Mouse (Mus musculus) central nervous system, embryonic 14 days (tissue): Measurements from ENCODE around the gene Pgrmc2. TPM values are rescaled to one million over a fixed set of nuclear protein-coding genes. Genes with fewer than 3 reads are reported as not detected.

Source experiments
- polyA plus RNA-seq: library from polyadenylated mRNA; depleted of rRNA; stranded (reverse); fragments of >200 nt; gene quantifications from 2 replicates; pipeline ENCODE4 v1.2.3, GENCODE M21; 2012; rRNA removed

Gene Pgrmc2
- polyA plus RNA-seq, result 30.2 and 32.6 TPM in 2 replicates

DNA sequence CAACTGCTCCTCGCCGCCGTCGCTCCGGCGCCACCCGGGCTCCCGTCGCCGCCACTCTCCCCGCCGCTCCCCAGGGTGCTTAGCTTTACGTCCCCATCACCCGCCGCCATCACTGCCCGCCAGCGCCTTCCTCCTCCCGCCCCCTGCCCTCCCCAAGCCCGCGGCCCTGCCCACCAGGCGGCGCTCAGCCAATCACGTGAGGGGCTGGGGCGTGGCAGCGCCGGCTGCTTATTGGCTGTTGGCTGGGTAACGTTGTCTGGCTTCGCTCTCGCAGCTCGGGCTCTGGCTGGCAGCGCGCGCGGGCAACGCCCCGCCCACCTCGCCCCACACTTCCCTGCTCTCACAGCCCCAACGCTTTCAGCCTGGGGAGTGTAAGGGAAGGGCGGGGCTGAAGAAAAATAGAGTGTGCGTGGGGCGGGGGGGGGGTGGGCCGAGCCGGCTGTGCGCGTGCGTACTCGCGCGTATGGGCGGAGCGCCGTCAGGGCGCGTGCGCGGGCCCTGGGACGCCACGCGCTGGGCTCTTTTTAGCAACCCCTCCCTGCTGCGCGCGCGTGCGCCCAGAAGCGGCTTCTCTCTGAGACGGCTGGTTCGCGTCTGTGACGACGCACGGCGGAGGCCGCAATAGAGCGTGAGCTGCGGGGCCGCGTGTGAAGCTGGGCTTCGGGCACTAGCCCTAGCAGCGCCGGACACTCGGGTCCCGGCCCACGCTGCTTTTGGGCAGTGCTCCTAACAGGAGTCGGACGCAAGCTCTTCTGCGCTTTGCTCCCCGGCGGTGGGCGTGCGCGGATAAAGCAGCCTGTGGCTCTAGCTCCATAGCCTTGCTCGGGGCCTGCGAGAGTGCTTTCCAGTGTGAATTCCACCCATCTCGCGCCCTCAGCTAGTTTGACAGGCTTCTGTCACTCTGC lies at the start of gene Pgrmc2:
TSS of gene Pgrmc2 (minus strand) at position 162 of the 905 bp plus-strand sequence.

Other genes with a start within 250 kb of the Pgrmc2 start
- gene Mfsd8, start 236.2 kb downstream of the Pgrmc2 start, polyA plus RNA-seq, result 10.0 and 11.9 TPM in 2 replicates
- 11.2 and 11.5 TPM in 2 replicates for gene Abhd18, start 236.1 kb downstream of the Pgrmc2 start, polyA plus RNA-seq
- 0.05 TPM in 2 replicates for gene 1700034I23Rik, start 180.5 kb downstream of the Pgrmc2 start, polyA plus RNA-seq
- 7.0 and 7.7 TPM in 2 replicates for gene Larp1b, start 133.2 kb downstream of the Pgrmc2 start, polyA plus RNA-seq